ENCODE assay signal across 9 mouse cellular contexts in genomic region chr14:34570294-34570693, GRCm38 (mm10). TPM values are rescaled to one million over a fixed set of nuclear protein-coding genes. Genes with fewer than 3 reads are reported as not detected.
DNase-seq lines count a peak whose midpoint lies in the region; ATAC-seq and TF ChIP-seq lines count a peak whose summit lies in the region.
"Had no signal": no experiment of that assay in that cellular context is flagged by ENCODE, and none has a peak within 500 bp of the region (broad histone marks: within the 10 kb centered on the region; RNA-seq: fewer than 3 reads in every experiment).

No protein-coding gene starts in this region.

- no peak overlapping the region for H3K4me3 ChIP-seq in embryonic facial prominence, embryonic 11.5 days (ENCODE audit: low read depth, low read length)
- no peak overlapping the region for H3K4me3 ChIP-seq in heart, embryonic 12.5 days
- peak overlapping the region; percentile 34; the same call in 1 of the 2 replicates for H3K4me3 ChIP-seq in kidney, embryonic 15.5 days (replicated peaks)
- H3K4me3 ChIP-seq in liver, embryonic 11.5 days (ENCODE audit: low read depth, low read length): no peak overlapping the region
- no peak overlapping the region for H3K4me3 ChIP-seq in neural tube, embryonic 11.5 days (ENCODE audit: low read depth, low read length)
- peak overlapping the region; percentile 26; the same call in 1 of the 2 replicates for H3K4me3 ChIP-seq in stomach, postnatal 0 days (ENCODE audit: low read depth, low read length)

- TF ChIP-seq EP300 in stomach, postnatal 0 days (optimal IDR thresholded peaks at IDR 0.05): no peak

- peak; percentile 77 for DNase-seq in CD4-positive, CD25-positive, alpha-beta regulatory T cell, adult 2 months (ENCODE audit: low read depth, low spot score)
- peak; percentile 85 to 88 for DNase-seq in adrenal gland, postnatal 36 days
- DNase-seq in embryonic facial prominence, embryonic 11.5 days (ENCODE audit: low spot score): peak; percentile 88
- DNase-seq in liver, embryonic 11.5 days (ENCODE audit: low spot score): peak; percentile 68
- peak; percentile 79 for DNase-seq in neural tube, embryonic 11.5 days (ENCODE audit: low spot score)
- peak; percentile 87 for DNase-seq in stomach, postnatal 0 days (ENCODE audit: low spot score)

- H3K27me3 ChIP-seq in embryonic facial prominence, embryonic 11.5 days (ENCODE audit: control insufficient read depth, insufficient read depth, low read length): no peaks in the 10 kb centered on the region
- H3K27me3 ChIP-seq in heart, embryonic 12.5 days (replicated peaks): no peaks in the 10 kb centered on the region
- H3K27me3 ChIP-seq in kidney, embryonic 15.5 days: peaks cover 7% of the 10 kb centered on the region; the same call in 1 of the 2 replicates
- peaks cover 6% of the 10 kb centered on the region for H3K27me3 ChIP-seq in liver, embryonic 11.5 days (replicated peaks; ENCODE audit: control insufficient read depth, insufficient read depth, low read length)
- H3K27me3 ChIP-seq in neural tube, embryonic 11.5 days (ENCODE audit: control insufficient read depth, insufficient read depth, low read length): no peaks in the 10 kb centered on the region
- H3K27me3 ChIP-seq in stomach, postnatal 0 days (ENCODE audit: control insufficient read depth, insufficient read depth, low read length): no peaks in the 10 kb centered on the region

- no peak overlapping the region for H3K9ac ChIP-seq in embryonic facial prominence, embryonic 11.5 days (replicated peaks; ENCODE audit: low read length)
- H3K9ac ChIP-seq in heart, embryonic 12.5 days: no peak overlapping the region
- H3K9ac ChIP-seq in kidney, embryonic 15.5 days: no peak overlapping the region
- no peak overlapping the region for H3K9ac ChIP-seq in liver, embryonic 11.5 days (ENCODE audit: low read depth, low read length)
- H3K9ac ChIP-seq in neural tube, embryonic 11.5 days (ENCODE audit: low read length): no peak overlapping the region
- H3K9ac ChIP-seq in stomach, postnatal 0 days (ENCODE audit: low read length): no peak overlapping the region

- peaks cover 6% of the 10 kb centered on the region for H3K4me1 ChIP-seq in embryonic facial prominence, embryonic 11.5 days (ENCODE audit: control insufficient read depth, insufficient read depth, low read length)
- H3K4me1 ChIP-seq in heart, embryonic 12.5 days (replicated peaks): peaks cover 81% of the 10 kb centered on the region
- peaks cover 34% of the 10 kb centered on the region for H3K4me1 ChIP-seq in kidney, embryonic 15.5 days
- no peaks in the 10 kb centered on the region for H3K4me1 ChIP-seq in liver, embryonic 11.5 days (replicated peaks; ENCODE audit: control insufficient read depth, insufficient read depth, low read length)
- H3K4me1 ChIP-seq in neural tube, embryonic 11.5 days (ENCODE audit: control insufficient read depth, insufficient read depth, low read length): no peaks in the 10 kb centered on the region
- H3K4me1 ChIP-seq in stomach, postnatal 0 days (replicated peaks; ENCODE audit: control insufficient read depth, insufficient read depth): 0 out of 2 replicates have a peak, but pooled peaks cover 3% of the 10 kb centered on the region

- WGBS in embryonic facial prominence, embryonic 11.5 days: 3% methylated on average over 6 of the region's 6 CpGs
- WGBS in heart, embryonic 12.5 days: 1% methylated on average over 6 of the region's 6 CpGs
- 1% methylated on average over 6 of the region's 6 CpGs for WGBS in kidney, embryonic 15.5 days
- 0% methylated on average over 6 of the region's 6 CpGs for WGBS in liver, embryonic 11.5 days
- 2% methylated on average over 6 of the region's 6 CpGs for WGBS in neural tube, embryonic 11.5 days
- under 1% methylated on average over 6 of the region's 6 CpGs for WGBS in stomach, postnatal 0 days

- ATAC-seq in embryonic facial prominence, embryonic 11.5 days (replicated peaks; ENCODE audit: insufficient number of reproducible peaks, low FRiP score, low TSS enrichment, low read depth): peak; percentile 41; the same call in 1 of the 2 replicates
- ATAC-seq in heart, embryonic 12.5 days (ENCODE audit: insufficient number of reproducible peaks, low FRiP score): peak; percentile 12; the same call in 1 of the 2 replicates
- ATAC-seq in kidney, embryonic 15.5 days (replicated peaks; ENCODE audit: low FRiP score): peak; percentile 78
- peak; percentile 68 for ATAC-seq in liver, embryonic 11.5 days (replicated peaks; ENCODE audit: low FRiP score)
- peak; percentile 84 for ATAC-seq in neural tube, embryonic 11.5 days (ENCODE audit: insufficient read depth, low FRiP score, low TSS enrichment)
- peak; percentile 68 for ATAC-seq in stomach, postnatal 0 days (ENCODE audit: low FRiP score, low TSS enrichment)

- no peaks in the 10 kb centered on the region for H3K9me3 ChIP-seq in embryonic facial prominence, embryonic 11.5 days (replicated peaks; ENCODE audit: control insufficient read depth, low read length)
- H3K9me3 ChIP-seq in heart, embryonic 12.5 days (replicated peaks): no peaks in the 10 kb centered on the region
- H3K9me3 ChIP-seq in kidney, embryonic 15.5 days (replicated peaks): no peaks in the 10 kb centered on the region
- no peaks in the 10 kb centered on the region for H3K9me3 ChIP-seq in liver, embryonic 11.5 days (ENCODE audit: control insufficient read depth, low read length)
- no peaks in the 10 kb centered on the region for H3K9me3 ChIP-seq in neural tube, embryonic 11.5 days (ENCODE audit: control insufficient read depth, low read length)
- H3K9me3 ChIP-seq in stomach, postnatal 0 days (ENCODE audit: control insufficient read depth, low read length): no peaks in the 10 kb centered on the region

- no peak overlapping the region for H3K27ac ChIP-seq in embryonic facial prominence, embryonic 11.5 days (replicated peaks; ENCODE audit: low read depth, low read length)
- H3K27ac ChIP-seq in heart, embryonic 12.5 days (ENCODE audit: poor library complexity, severe bottlenecking): peak overlapping the region; percentile 65; the same call in 1 of the 2 replicates
- H3K27ac ChIP-seq in kidney, embryonic 15.5 days: no peak overlapping the region
- H3K27ac ChIP-seq in liver, embryonic 11.5 days (ENCODE audit: low read depth, low read length): no peak overlapping the region
- H3K27ac ChIP-seq in neural tube, embryonic 11.5 days (ENCODE audit: low read depth, low read length): no peak overlapping the region
- no peak overlapping the region for H3K27ac ChIP-seq in stomach, postnatal 0 days (replicated peaks)

- no peaks in the 10 kb centered on the region for H3K36me3 ChIP-seq in embryonic facial prominence, embryonic 11.5 days (replicated peaks; ENCODE audit: control insufficient read depth, insufficient read depth, low read depth, low read length)
- peaks cover 9% of the 10 kb centered on the region for H3K36me3 ChIP-seq in heart, embryonic 12.5 days
- H3K36me3 ChIP-seq in kidney, embryonic 15.5 days: no peaks in the 10 kb centered on the region
- H3K36me3 ChIP-seq in liver, embryonic 11.5 days (ENCODE audit: control insufficient read depth, insufficient read depth, low read length): no peaks in the 10 kb centered on the region
- H3K36me3 ChIP-seq in neural tube, embryonic 11.5 days (ENCODE audit: control insufficient read depth, insufficient read depth, low read length): no peaks in the 10 kb centered on the region
- H3K36me3 ChIP-seq in stomach, postnatal 0 days (ENCODE audit: control insufficient read depth, insufficient read depth, low read length): no peaks in the 10 kb centered on the region

- TF ChIP-seq CTCF in stomach, postnatal 0 days (IDR thresholded peaks at IDR 0.05; ENCODE audit: low read depth): peak; percentile 89

- no peak overlapping the region; the same call in 1 of the 2 replicates for H3K4me2 ChIP-seq in embryonic facial prominence, embryonic 11.5 days (ENCODE audit: low read depth, low read length)
- H3K4me2 ChIP-seq in heart, embryonic 12.5 days: peak overlapping the region; percentile 63
- peak overlapping the region; percentile 67 for H3K4me2 ChIP-seq in kidney, embryonic 15.5 days
- peak overlapping the region; percentile 51 for H3K4me2 ChIP-seq in liver, embryonic 11.5 days
- H3K4me2 ChIP-seq in neural tube, embryonic 11.5 days (ENCODE audit: low read depth): peak overlapping the region; percentile 33; the same call in 1 of the 2 replicates
- H3K4me2 ChIP-seq in stomach, postnatal 0 days (replicated peaks; ENCODE audit: low read depth): peak overlapping the region; percentile 56

RNA-seq across cellular contexts. Expression of gene Ldb3, which starts 18.2 kb away (rescaled TPM):
- 1 to 10 TPM in 1 of 2 experiments, under 1 TPM in 1; 0.46 to 1.1 TPM for total RNA-seq in adrenal gland, postnatal 36 days (2021)
- polyA plus RNA-seq in embryonic facial prominence, embryonic 11.5 days (2014; fragmentation: Nextera tagmentation; extraction: Ambion mirVana): 0.31 and 0.90 TPM in 2 replicates
- 226 and 239 TPM in 2 replicates for polyA plus RNA-seq in heart, embryonic 12.5 days (2016; fragmentation: Nextera tagmentation; extraction: Ambion mirVana)
- polyA plus RNA-seq in kidney, embryonic 15.5 days (2015; fragmentation: Nextera tagmentation; extraction: Ambion mirVana): 3.7 and 7.1 TPM in 2 replicates
- 0.38 and 2.7 TPM in 2 replicates for polyA plus RNA-seq in liver, embryonic 11.5 days (2014; fragmentation: Nextera tagmentation; extraction: Ambion mirVana)
- polyA plus RNA-seq in neural tube, embryonic 11.5 days (2014; fragmentation: Nextera tagmentation; extraction: Ambion mirVana): 2.4 and 2.5 TPM in 2 replicates
- polyA plus RNA-seq in stomach, postnatal 0 days (2015; fragmentation: Nextera tagmentation; extraction: Ambion mirVana): 1.6 and 1.7 TPM in 2 replicates

RNA-seq across cellular contexts. Expression of gene Opn4, which starts 29.6 kb away (rescaled TPM):
- total RNA-seq in adrenal gland, postnatal 36 days (2021): not detected
- 0.39 TPM in 1 of 2 replicates, not detected in the other for polyA plus RNA-seq in embryonic facial prominence, embryonic 11.5 days (2014; fragmentation: Nextera tagmentation; extraction: Ambion mirVana)
- polyA plus RNA-seq in heart, embryonic 12.5 days (2016; fragmentation: Nextera tagmentation; extraction: Ambion mirVana): 4.3 and 4.9 TPM in 2 replicates
- 0.45 and 0.55 TPM in 2 replicates for polyA plus RNA-seq in kidney, embryonic 15.5 days (2015; fragmentation: Nextera tagmentation; extraction: Ambion mirVana)
- polyA plus RNA-seq in liver, embryonic 11.5 days (2014; fragmentation: Nextera tagmentation; extraction: Ambion mirVana): not detected in 2 replicates
- polyA plus RNA-seq in neural tube, embryonic 11.5 days (2014; fragmentation: Nextera tagmentation; extraction: Ambion mirVana): not detected in 2 replicates
- polyA plus RNA-seq in stomach, postnatal 0 days (2015; fragmentation: Nextera tagmentation; extraction: Ambion mirVana): not detected in 2 replicates

RNA-seq across cellular contexts. Expression of gene 9230112D13Rik, which starts 47.7 kb away (rescaled TPM):
- total RNA-seq in adrenal gland, postnatal 36 days (2021): not detected
- polyA plus RNA-seq in embryonic facial prominence, embryonic 11.5 days (2014; fragmentation: Nextera tagmentation; extraction: Ambion mirVana): not detected in 2 replicates
- polyA plus RNA-seq in heart, embryonic 12.5 days (2016; fragmentation: Nextera tagmentation; extraction: Ambion mirVana): not detected in 2 replicates
- polyA plus RNA-seq in kidney, embryonic 15.5 days (2015; fragmentation: Nextera tagmentation; extraction: Ambion mirVana): not detected in 2 replicates
- not detected in 2 replicates for polyA plus RNA-seq in liver, embryonic 11.5 days (2014; fragmentation: Nextera tagmentation; extraction: Ambion mirVana)
- polyA plus RNA-seq in neural tube, embryonic 11.5 days (2014; fragmentation: Nextera tagmentation; extraction: Ambion mirVana): not detected in 2 replicates
- not detected in 2 replicates for polyA plus RNA-seq in stomach, postnatal 0 days (2015; fragmentation: Nextera tagmentation; extraction: Ambion mirVana)
- polyA plus RNA-seq: frontal cortex, adult 2 months had no signal

Comparison
In these comparisons a context has a peak if more than half of its experiments do, and no peak if none do; other contexts are left out.
1. ATAC-seq: peak in every context shown above with its lines; median percentile 84 in neural tube, embryonic 11.5 days; 78 in kidney, embryonic 15.5 days; 68 in liver, embryonic 11.5 days; 68 in stomach, postnatal 0 days; 41 in embryonic facial prominence, embryonic 11.5 days; 12 in heart, embryonic 12.5 days.
2. H3K4me3 ChIP-seq: peak in kidney, embryonic 15.5 days (single experiment) and stomach, postnatal 0 days (single experiment); none in embryonic facial prominence, embryonic 11.5 days (single experiment), heart, embryonic 12.5 days (single experiment), liver, embryonic 11.5 days (single experiment) and neural tube, embryonic 11.5 days (single experiment).
3. RNA of gene Ldb3, which starts 18.2 kb away (polyA plus RNA-seq): 226 to 239 TPM in heart, embryonic 12.5 days; 3.7 to 7.1 TPM in kidney, embryonic 15.5 days, 0.38 to 2.7 TPM in liver, embryonic 11.5 days, 2.4 to 2.5 TPM in neural tube, embryonic 11.5 days, 1.6 to 1.7 TPM in stomach, postnatal 0 days and 0.31 to 0.90 TPM in embryonic facial prominence, embryonic 11.5 days; every median in the first group is over 10 times any median in the second.
4. Peak in every context shown above with its lines, with median percentiles within 50 percentile points of each other: DNase-seq.